Mouse (Mus musculus) stomach, postnatal 0 days (tissue): ENCODE data around the gene Col18a1.

Source experiments
- CTCF ChIP-seq: IDR thresholded peaks from 2 replicates; pipeline ENCODE4 v1.5.1; 2016; ENCODE audit warnings: antibody characterized with exemption, low read depth, mild to moderate bottlenecking, moderate library complexity
- EP300 ChIP-seq: optimal IDR thresholded peaks from 2 replicates; pipeline ENCODE3; 2016; ENCODE audit warnings: antibody characterized with exemption

- no peak for TF ChIP-seq CTCF
- TF ChIP-seq EP300 = no peak
Observed at GRCm38 (mm10) chr10:77158948-77159347, 7.4 kb downstream of the Col18a1 start.
